Mouse (Mus musculus) c-Kit-positive CD71-positive TER-119-negative erythroid progenitor cells, embryonic 14.5 days (primary cell): ENCODE results near the gene Casq2.
"Not testable (repeated sequence)": the region's sequence is repeated elsewhere in the genome, so short reads cannot be mapped to it uniquely, and the experiment has no call there.

Experiments
- DNase-seq: peaks from one replicate; pipeline ENCODE4 v3.0.0-alpha.2; 2013; ENCODE audit warnings: low read depth

The Casq2 gene

DNA sequence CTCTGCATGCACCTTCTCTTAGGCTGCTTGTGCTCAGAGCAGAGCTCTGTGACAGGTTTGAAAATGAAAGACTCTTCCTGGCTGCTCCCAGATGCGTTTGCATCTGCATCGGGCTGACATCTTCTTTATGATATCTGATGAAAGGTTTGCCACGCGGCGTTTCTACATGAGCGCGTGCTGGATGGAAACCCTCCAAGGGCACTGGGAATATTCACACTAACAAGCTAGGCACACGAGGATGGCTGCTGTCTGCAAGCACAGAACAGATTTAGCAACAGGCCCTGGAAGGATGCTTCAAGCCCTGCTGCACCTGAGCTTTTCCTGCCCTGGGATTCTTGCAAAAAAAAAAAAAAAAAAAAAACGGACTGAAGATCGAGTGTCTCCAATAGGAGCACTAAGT is 50.9 kb downstream of the Casq2 start:
- DNase-seq = no peak

DNA sequence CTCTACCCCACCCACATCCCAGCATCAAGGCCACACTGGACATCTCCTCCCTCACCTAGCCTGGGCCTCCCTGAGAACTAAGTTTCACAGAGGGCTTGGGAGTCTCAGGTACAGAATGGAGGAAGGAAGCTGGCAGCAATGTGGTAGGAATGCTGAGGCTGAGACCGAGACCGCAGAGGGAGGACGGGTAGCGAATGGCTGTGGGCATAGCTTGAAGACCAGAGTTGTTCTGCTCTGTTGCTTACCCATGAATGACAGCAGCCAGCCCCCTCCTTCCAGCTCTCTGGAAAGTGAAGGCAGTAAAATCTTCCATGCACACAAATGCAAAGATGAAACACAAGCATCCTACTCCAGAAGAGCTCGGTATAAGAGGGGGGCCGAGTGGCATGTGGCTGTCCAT is 52.7 kb downstream of the Casq2 start:
- DNase-seq = no peak

DNA sequence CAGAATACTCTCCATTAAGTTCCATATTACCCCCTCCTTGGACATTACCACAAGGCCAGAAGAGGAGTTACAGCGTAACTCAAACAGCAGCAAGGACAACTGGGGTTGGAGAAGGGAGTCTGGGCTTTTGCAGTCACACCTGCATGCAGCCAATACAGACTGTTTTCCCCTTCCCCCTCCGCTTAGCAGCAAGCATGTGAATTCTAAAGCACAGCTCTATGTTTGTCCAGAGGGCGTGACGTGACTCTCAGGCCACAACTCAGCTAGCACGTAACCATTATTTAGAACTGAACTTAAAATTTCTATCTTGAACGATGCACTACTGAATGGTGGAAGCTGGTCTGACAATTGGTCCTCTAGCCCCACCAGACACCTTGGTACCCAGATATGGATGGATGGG is 54.4 kb downstream of the Casq2 start:
- no peak for DNase-seq

DNA sequence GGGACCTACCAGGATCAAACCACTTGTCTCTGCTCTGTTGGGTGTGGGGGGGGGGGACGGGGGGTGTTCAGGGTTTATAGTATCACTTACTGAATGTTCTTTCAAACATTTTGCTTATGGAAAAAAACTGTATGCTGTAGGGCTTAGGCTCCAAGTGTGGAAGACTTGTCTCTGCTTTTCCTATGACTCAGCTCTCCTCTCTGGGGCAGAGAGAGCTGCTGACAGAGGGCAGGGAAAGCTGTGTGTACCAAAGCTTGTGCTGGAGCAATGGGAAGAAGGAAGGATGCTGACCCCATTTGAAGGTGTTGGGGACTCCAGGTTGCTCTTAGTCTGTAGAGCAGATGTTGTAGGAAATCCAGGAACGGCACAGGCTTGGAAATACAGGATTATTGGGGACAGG is 55.2 kb downstream of the Casq2 start:
- no peak for DNase-seq

DNA sequence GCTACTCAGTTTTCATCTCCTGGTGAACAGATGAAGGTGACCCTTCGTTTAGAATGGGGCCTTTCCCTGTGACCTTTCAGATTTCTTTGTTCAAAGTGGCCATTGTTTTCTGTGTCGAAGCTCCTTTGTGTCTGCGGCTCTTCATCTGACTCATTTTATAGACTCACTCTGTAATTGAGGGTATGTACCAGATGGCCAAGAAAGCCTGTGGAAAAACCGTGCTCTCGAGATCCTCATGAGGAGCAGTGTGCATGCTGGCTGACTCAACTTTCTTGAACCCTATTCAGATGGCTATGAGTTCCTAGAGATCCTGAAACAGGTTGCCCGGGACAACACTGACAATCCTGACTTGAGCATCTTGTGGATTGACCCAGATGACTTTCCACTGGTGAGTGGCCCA is 55.7 kb downstream of the Casq2 start:
- DNase-seq = no peak

DNA sequence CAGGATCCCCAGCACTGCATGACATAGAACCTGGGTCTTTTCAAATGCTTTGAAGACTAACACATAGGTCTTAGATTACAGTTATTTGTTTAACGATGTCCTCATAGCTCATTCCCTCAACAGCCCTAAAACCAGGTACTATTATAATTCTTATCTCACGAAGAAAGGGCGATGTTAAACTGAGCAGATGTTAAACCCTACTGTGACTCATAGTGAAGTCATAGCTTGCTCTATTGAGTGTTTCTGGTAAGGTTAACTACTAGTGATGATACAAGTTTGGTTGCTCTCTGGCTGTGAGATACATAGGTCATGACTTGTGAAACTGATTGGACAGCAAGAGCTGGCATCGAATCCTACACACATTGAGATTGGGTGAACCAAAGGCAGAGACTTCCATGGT is 56.7 kb downstream of the Casq2 start:
- DNase-seq = no peak

DNA sequence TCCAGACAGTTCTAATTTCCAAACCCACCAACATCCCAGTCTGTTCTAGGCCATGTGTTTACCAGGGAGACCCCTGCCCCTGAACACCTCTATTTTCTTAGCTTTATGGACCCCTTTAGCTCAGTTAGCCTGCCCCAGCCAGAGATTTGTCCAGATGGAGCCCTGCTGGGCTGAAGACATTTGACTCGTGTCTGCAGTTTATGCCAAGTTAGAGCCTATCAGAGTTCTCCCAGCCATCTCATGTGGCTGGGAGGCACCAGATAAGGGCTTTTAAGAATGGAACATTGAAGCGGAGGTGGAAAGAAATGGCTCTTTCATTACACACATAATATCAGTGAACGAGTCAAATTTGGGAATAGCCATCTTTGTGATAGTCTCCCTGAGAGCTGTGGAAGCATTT is 57.3 kb downstream of the Casq2 start:
- DNase-seq = peak; percentile 61

DNA sequence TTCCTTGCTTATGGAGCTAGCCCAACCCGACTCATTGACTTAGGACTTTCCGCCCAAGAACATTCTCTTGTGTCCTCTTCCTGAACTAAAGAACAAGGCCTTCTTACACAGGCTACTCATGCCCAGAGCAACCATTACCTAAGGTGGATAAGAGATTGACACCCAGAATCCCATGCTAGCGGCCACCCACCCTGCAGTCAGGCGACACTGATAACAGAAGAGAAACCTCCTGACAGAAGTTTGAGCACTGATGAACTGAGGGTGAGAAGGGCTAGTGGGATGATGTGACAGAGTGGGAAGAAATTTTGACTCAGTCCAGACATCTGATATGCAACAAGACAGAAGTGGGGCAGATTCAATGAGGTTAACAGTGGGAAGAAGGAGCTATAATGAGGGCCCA is 58.2 kb downstream of the Casq2 start:
- DNase-seq = peak; percentile 51

DNA sequence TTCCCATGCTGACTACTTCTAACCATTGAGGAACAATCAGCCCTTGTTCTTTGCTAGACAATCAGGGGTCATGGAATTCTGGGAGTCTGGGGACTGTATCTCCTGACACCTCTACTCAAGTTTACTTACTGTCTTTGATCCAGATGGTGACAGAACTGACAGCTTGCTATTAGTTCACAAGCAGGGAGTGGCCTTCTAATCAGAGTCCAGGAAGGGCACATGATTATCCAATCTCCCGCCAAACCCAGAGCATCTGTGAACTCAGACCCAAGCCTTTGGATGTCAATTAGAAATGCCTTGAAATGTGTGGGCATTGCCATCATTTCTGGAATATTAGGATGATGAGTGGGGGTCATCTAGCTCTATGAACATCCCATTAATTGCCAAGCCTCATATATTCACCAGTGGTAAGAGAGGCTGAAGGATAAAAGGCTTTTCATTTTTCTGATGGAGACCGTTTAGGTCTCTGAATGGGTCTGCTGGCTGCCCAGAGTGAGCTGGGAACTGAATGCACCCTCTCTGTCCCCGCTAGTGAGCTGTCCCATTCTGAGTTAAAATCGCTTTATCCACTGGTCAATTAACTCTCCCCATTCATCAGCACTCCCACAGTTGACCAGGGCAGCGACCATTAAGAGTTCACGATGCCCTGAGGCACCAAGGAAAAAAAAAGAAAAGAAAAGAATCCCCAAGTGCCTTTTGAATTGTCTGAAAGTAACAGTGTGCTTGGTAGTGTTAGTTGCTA is 59.6 kb downstream of the Casq2 start:
- DNase-seq = no peak

DNA sequence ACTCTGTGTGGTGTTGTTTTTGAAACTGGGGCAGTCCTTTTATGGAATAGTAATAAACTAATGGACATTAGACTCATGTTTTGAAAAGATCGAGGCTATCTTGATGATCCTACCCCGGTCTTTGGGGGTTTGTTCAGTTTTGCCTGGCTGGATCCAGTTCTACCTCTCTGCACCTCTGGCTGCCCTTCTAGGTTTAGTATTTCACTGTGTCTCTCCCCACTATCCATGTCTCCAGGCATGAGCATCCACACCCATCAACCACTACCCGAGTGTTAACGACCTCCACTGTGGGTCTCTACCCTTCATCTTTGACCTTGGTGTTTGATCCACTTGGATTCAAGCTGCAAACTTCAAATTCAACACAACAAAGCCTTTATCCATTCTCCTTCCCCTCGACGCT is 60.2 kb downstream of the Casq2 start:
- no peak for DNase-seq

DNA sequence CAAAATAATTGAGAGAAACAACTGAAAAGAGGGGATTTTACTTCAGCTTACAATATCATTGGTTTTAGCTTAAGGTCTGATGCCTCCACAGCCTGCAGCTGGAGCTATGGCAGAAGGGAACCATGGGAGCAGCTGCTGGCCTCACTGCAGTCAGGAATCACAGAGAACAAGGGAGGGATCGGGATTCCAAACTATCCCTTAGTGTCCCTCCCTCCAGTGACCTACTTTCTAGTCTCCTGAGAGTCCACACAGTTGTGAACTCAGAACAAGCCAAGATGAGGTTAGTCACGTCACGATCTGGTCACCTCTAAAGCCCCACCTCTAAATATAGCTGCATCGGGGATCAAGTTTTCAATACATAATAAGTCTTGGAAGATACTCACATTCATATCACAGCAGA is 61.0 kb downstream of the Casq2 start:
- no peak for DNase-seq

DNA sequence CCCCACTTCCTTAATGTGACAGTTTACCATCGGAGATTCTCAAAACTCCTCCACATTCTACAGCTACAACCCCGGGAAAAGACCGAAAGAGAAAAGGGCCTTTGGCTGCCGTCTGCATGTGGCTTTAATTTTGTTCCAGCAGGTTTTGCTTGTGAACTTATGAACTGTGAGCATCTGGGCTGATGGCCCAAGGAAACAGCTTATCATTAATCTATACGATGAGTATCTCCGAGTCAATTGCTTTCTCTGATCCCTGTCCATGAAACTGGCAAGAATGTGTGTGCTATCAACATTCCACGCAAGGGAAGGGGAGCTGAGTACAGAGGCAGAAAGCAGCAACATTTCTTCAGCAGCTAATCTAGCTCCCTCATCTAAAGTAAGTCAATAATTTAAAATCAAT is 63.7 kb downstream of the Casq2 start:
- no peak for DNase-seq

DNA sequence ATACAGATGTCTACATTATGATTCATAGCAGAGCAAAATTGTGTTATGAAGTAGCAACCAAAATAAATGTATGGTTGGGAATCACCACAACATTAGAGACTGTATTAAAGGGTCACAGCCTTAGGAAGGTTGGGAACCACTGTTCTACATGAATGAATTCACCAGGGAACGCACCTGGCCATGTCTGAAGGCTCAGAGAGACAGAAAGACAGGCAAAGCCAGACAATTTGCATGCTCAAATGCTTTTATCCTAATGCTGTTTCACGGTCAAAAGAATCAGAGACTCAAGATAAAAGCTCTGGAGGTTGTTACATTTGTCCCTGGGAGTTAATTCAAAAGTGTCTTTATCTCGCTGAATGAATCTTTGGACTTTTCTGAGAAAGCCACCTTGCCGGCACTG is 65.6 kb downstream of the Casq2 start:
- DNase-seq = no peak

DNA sequence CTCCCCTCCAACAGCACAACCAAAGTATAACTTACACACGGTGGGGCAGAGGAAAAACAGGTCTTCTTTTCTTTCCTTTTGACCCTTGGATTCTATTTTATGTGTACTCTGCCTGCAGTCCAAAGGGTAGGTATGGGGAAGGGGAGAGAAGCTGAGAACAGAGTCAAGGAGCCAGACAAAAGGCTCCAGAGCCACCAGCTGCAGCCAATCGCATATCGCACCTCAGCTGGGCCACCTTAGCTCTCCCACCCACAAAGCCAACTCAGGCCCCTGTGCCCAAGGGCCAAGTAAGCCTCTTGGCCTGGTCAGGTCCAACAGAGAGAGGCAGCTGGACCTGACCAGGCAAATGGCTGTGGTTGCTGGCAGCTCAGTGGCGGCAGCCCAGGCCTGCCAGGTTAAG is 66.3 kb downstream of the Casq2 start:
- no peak for DNase-seq

DNA sequence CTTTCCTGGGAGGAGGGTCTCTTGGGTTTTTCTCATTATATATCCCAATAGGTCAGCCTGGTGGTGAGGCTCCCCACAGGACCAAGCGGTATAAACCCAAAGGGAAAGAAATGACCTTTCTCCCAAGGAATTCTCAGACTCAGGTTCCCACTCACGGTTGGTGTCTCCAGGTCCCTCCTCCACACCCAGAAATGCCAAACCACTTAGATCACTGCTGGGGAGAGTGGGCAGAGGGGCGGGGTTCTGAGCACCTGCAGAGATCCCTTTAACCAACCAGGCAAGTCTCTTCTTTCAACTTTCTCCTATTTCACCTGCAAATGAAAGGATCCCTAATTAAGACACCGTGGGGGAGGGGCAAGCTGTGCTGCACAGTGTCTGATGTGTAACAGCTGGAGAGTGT is 66.7 kb downstream of the Casq2 start:
- DNase-seq = no peak

DNA sequence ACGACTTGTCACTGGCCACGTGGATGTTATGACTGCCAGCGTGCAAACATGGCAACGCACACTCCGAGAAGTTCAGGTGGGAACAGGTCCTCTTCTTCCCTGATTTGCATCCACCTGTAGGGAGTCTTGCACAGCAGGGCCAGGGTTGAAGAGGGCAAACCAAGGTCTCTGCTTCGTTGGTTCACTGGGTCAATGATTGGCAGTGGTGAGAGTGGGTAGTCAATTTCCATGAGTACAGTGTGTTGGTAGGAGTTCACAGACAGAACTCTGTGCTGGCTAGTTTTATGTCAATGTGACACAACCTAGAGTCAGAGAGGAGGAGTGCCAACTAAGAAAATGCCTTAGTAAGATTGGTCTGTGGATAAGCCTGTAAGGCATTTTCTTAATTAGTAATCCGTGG is 67.9 kb downstream of the Casq2 start:
- no peak for DNase-seq

DNA sequence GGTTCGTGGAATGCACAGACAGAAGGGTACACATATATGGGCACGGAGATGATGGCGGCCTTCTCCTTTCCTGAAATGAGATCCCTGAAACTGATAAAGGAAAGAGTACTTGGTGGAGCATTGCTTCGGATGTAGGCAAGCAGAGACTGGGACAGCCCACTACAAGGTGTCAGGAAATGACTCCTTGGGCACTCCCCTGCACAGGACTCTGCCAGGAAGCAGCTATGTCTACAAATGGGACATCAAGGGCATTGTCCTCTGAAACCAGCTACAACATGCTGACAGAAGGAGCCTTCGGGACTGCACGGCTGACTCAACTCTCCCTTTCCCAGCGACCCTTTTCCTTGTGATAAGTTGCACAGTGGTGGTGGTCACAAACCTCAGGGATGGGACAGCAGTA is 70.5 kb downstream of the Casq2 start:
- DNase-seq = no peak

DNA sequence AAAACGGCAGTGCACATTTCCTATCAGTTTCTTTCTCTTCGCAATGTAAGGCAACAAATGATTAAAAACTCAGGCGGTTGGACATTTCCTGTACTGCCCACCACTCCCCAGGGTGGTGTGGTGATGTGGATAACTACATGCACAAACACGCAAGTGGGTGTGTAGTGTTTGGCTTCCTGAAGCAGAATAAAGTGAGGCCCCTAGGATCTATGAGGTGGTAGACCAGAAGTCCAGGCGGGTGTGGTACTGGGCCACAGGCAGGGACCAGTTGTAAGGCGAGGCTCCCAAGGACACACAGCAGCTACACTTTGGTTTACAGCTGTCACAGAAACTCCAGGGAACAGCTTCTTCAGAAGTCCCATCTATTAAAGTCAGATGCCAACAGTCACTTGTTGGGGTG is 71.4 kb downstream of the Casq2 start:
- no peak for DNase-seq

DNA sequence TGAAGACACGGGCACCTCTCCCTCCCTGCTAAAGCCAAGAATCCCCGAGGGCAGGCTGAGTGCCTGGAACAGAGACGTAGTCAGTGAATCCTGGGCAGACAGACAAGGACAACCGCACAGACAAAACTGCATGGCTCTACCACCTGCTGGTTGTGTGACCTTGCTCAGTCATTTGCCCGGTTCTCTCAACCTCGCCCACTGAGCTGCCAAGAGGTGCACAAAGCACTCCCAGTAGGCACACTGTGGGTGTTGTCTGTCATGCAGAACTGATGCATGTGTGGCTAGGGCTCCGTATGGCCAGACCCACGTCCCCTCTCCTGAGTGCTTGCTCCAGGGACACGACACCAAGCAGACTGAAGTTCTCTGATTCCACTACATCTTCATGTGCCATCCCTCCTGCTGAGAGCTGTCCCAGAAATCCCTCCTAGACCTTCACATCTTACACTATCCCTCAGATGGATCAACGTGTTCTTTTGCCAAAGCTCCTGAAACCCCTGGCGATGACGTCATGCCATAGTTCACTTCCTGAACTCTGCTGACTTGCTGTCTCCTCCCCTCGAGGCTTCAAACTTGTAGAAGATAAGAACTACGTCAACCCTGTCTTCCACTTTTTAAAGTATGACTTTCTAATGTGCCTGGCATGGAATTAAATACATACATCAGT is 72.7 kb downstream of the Casq2 start:
- DNase-seq = no peak

DNA sequence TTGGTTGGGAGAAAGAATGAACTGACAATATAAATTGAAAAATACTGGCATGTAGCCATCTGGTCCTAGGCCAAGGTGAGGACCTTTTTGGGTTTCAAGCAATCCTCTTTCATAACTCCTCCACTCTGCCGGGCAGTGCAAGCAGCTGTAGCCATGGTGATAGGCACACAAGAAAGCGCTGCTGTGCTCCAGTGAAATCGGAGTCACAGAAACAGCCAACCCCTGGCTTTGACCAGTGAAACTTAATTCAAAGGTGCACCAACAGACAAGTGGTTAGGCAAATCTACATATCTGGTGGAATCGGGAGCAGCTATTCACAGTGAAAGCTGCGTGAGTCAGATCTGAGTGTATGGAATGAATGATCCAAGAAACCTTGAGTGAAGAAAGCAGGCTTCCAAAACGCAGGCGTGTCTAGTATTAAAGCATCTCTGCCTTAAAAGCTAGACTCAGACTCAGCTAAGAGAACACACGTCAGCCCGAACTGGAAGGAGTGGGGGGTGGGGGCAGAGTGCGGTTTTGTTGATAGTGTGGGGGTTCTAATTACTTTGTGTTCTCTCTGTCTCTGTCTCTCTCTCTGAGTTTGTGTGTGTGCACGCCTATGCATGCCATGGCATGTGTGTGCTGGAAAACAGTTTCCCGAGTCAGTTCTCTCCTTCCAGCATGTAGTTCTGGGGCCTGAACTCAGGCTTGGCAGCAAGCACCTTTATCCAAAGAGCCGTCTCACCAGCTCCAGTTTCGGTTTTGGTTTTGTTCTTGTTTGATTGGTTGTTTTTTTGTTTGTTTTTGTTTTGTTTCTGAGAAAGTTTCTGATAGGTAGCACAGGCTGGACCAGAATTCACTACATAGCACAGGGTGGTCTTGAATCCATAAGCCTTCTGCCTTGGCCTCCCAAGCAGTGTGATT is 73.5 kb downstream of the Casq2 start:
- DNase-seq = no peak

DNA sequence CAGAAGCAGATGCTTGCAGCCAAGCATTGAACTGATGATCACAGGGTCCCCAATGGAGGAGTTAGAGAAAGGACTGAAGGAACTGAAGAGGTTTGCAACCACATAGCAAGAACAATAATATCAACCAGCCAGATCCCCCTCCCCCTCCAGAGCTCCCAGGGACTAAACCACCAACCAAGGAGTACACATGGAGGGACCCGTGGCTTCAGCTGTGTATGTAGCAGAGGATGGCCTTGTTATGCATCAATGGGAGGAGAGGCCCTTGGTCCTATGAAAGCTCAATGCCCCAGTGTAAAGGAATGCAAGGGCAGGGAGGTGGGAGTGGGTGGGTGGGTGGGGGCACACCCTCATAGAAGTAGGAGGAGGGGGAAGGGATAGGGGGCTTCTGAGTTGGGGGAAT is 77.6 kb downstream of the Casq2 start:
- DNase-seq = not testable (repeated sequence)

DNA sequence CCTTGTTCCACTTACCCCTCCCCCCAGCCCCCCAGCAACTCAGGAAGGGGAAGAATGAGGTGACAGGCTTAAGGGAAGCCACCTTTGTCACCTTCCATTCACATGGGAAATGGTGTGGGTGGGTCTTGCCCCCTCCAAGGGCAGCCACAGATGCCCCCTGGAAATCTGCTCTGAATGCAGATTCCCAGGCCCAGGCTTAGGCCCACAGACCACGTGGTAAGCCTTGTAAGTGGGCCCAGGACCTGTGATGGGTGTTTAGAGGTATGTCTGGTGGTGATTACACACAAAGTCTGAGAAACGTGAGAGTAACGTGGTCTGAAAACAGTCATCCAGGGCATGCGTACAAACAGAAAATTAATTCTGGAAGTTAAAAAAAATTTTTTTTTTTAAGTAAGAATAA is 78.7 kb downstream of the Casq2 start:
- no peak for DNase-seq
